Mouse (Mus musculus) liver, embryonic 14.5 days (tissue): ENCODE results near the gene Saa2. TPM values are rescaled to one million over a fixed set of nuclear protein-coding genes. Genes with fewer than 3 reads are reported as not detected.
A peak's percentile ranks its signal among the peaks of the same experiment; 100 is the strongest.

Experiments
- ATAC-seq: fragments of 200-750 bp; cut with Nextera tagmentation; 2 replicates; pipeline ENCODE4 v1.8.0; 2017; ENCODE audit warnings: moderate number of reproducible peaks, mild to moderate bottlenecking, moderate library complexity; ENCODE audit not compliant: insufficient read depth
- DNase-seq, 3 experiments: peaks; one replicate each; pipeline ENCODE4 v3.0.0-alpha.2; 2012 to 2013; ENCODE audit warnings: low read depth in 3 of 3, low spot score in 3 of 3
- H3K27ac ChIP-seq: fragments of 300-500 bp; sonication (generic); 2 replicates; pipeline ENCODE4 v1.5.1; 2014; ENCODE audit warnings: moderate library complexity, mild to moderate bottlenecking, control low read depth, inconsistent platforms
- H3K27me3 ChIP-seq: fragments of 300-500 bp; sonication (generic); 2 replicates; pipeline ENCODE4 v1.6.1; 2014; ENCODE audit warnings: mild to moderate bottlenecking, low read length, moderate library complexity; ENCODE audit not compliant: control insufficient read depth, insufficient read depth
- H3K36me3 ChIP-seq: fragments of 300-500 bp; sonication (generic); replicated peaks from 2 replicates; pipeline ENCODE4 v1.6.1; 2014; ENCODE audit warnings: low read depth; ENCODE audit not compliant: control insufficient read depth, insufficient read depth
- H3K4me1 ChIP-seq, 2 experiments: fragments of 200-500 bp in 1 of 2; fragments of 300-500 bp in 1 of 2; sonication (generic) in 1 of 2; replicated peaks; 2 replicates each; pipeline ENCODE4 v1.6.1; 2012 to 2014; ENCODE audit warnings: antibody characterized with exemption in 1 of 2, inconsistent platforms in 1 of 2, low read length in 1 of 2; ENCODE audit not compliant: control insufficient read depth in 2 of 2, insufficient read depth in 2 of 2
- H3K4me2 ChIP-seq: fragments of 300-500 bp; sonication (generic); 2 replicates; pipeline ENCODE4 v1.6.1; 2014; ENCODE audit warnings: low read depth, mild to moderate bottlenecking, control low read depth, moderate library complexity
- H3K4me3 ChIP-seq, 2 experiments: fragments of 200-500 bp in 1 of 2; fragments of 300-500 bp in 1 of 2; sonication (generic) in 1 of 2; 2 replicates each; pipeline ENCODE4 v1.5.1; 2012 to 2014; ENCODE audit warnings: low read depth in 2 of 2, low read length in 2 of 2, mild to moderate bottlenecking in 2 of 2, control low read depth in 1 of 2, inconsistent platforms in 1 of 2, moderate library complexity in 1 of 2; ENCODE audit not compliant: insufficient read depth in 1 of 2
- H3K9ac ChIP-seq: fragments of 300-500 bp; sonication (generic); replicated peaks from 2 replicates; pipeline ENCODE4 v1.6.1; 2014; ENCODE audit warnings: mild to moderate bottlenecking, control low read depth, moderate library complexity
- H3K9me3 ChIP-seq: fragments of 300-500 bp; sonication (generic); 2 replicates; pipeline ENCODE4 v1.6.1; 2016; ENCODE audit warnings: low read length, mixed read lengths; ENCODE audit not compliant: control insufficient read depth
- CTCF ChIP-seq: IDR thresholded peaks from 2 replicates; pipeline ENCODE4 v1.5.1; 2016; ENCODE audit warnings: antibody characterized with exemption, low read depth, control low read depth
- EP300 ChIP-seq: IDR thresholded peaks from 2 replicates; pipeline ENCODE4 v1.6.1; 2016; ENCODE audit warnings: antibody characterized with exemption, low read depth
- WGBS: fragments of 180-500 bp; shearing (Covaris S2); extraction: QIAGEN DNeasy Blood & Tissue Kit; methylation state at CpG from one replicate; pipeline ENCODE4 v1.1.7; 2014; ENCODE audit not compliant: insufficient replicate concordance; 5-methylcytosine and 5-hydroxymethylcytosine counted together
- polyA plus RNA-seq, 2 experiments: library from polyadenylated mRNA; depleted of rRNA in 1 of 2; stranded (reverse) in 1 of 2; unstranded in 1 of 2; fragments of >200 nt; fragmentation: Nextera tagmentation in 1 of 2; extraction: Ambion mirVana in 1 of 2; gene quantifications; 2 replicates each; pipeline versions ENCODE4 v1.2.1 to v1.2.3; 2012 to 2014

Saa2 gene
- polyA plus RNA-seq (2012; rRNA removed), result not detected in 2 replicates
- polyA plus RNA-seq (2014; fragmentation: Nextera tagmentation; extraction: Ambion mirVana), result not detected in 2 replicates

DNA sequence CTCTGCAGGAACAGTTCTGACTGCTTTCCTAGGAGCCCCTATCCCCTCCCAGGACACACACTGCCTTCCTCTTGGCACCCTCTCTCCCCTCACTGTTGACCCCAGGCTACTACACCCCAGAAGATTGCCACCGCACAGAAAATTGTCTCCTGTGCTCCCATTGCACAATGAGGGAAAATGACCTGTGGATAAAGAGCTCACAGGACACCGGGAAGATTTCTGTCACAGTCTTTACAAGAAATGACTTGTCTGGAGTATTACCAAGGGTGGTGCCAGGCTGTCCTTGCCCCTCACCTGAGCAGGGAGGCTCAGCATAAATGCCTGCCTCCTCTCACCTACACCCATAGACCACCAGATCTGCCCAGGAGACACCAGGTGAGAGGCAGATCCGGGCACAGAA, at the start of gene Saa2:
TSS of gene Saa2 (plus strand) at position 301 of the 400 bp plus-strand sequence.
- TF ChIP-seq EP300 (no peak), CTCF (no peak)
- WGBS, result 66% methylated on average over 3 of the region's 3 CpGs
- Histone ChIP-seq H3K9me3 (no peaks in the 10 kb centered on the region), H3K36me3 (no peaks in the 10 kb centered on the region), H3K9ac (no peak within 1 kb of the TSS), H3K27me3 (no peaks in the 10 kb centered on the region), H3K4me2 (no peak within 1 kb of the TSS), H3K4me3 (no peak within 1 kb of the TSS), H3K4me1 (no peaks in the 10 kb centered on the region), H3K27ac (no peak within 1 kb of the TSS)
- ATAC-seq, result no peak
- DNase-seq, result no peak

DNA sequence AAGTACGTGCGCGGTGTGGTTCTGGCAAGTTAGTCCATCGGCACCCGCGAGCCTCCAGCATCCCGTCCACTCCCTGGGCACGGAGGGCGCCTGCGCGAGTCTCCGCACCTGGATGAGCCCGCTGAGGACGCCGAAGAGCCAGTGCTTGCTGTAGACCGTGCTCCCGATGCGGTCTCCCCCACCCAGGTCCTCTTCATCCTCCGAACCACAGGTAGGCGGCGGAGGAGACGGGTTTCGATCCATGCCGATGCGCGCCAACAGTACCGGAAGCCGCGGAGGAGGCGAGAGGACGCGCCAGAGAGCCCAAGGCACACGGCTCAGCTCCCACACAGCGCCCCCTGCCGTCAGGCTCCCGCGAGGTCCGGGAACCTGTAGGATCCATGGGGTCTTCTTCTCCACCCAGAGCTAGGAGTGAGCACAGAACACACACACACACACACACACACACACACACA, 41.2 kb upstream of the Saa2 start, which contains the start of gene Saal1:
TSS of gene Saal1 (minus strand) at position 291 of the 455 bp plus-strand sequence.
- Histone ChIP-seq H3K36me3 (peaks cover 15% of the 10 kb centered on the region), H3K27ac (no peak within 1 kb of the TSS), H3K4me2 (peak within 1 kb of the TSS; percentile 75), H3K27me3 (no peaks in the 10 kb centered on the region), H3K9me3 (no peaks in the 10 kb centered on the region), H3K9ac (peak within 1 kb of the TSS; percentile 81), H3K4me1 (peaks cover 6 to 7% of the 10 kb centered on the region in 2 experiments), H3K4me3 (peak within 1 kb of the TSS; percentile 71 to 79)
- ATAC-seq, result peak; percentile 92
- peak; percentile 99 for TF ChIP-seq CTCF
- TF ChIP-seq EP300, result no peak
- DNase-seq, result peak; percentile 73 to 78 (median 75)
- WGBS, result under 1% methylated on average over 38 of the region's 38 CpGs

GRCm38 (mm10) chr7:46712250-46712649, 39.3 kb upstream of the Saa2 start:
- no peak for TF ChIP-seq CTCF
- no peak for TF ChIP-seq EP300
- Histone ChIP-seq H3K4me1 (peaks cover 6 to 7% of the 10 kb centered on the region in 2 experiments), H3K4me2 (no peak overlapping the region), H3K9me3 (no peaks in the 10 kb centered on the region), H3K4me3 (no peak overlapping the region), H3K27ac (no peak overlapping the region), H3K36me3 (peaks cover 2% of the 10 kb centered on the region; the same call in 1 of the 2 replicates), H3K9ac (no peak overlapping the region), H3K27me3 (no peaks in the 10 kb centered on the region)
- no peak for ATAC-seq
- no peak for DNase-seq
- WGBS, result 19% methylated on average over 6 of the region's 6 CpGs

DNA sequence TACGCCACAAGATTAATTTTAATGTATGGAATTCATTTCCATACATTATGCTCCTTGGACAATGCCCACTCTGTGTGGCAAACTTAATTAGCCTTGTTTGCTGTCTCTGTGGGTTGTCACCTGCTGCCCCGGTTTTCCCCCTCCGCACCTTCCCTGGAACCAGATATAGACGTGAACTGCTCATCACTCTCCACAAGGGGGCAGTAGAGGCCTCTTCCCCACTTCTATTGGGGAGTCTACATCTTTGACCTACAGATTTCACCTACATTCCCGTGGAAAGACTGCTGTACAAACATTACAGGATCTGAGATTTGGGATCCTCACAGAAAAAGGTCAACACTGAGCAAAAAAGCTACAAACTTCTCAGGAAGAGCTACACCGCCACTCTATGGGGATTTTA, 37.1 kb upstream of the Saa2 start:
- Histone ChIP-seq H3K27me3 (no peaks in the 10 kb centered on the region), H3K4me2 (no peak overlapping the region), H3K4me3 (no peak overlapping the region), H3K4me1 (peaks cover 3 to 9% of the 10 kb centered on the region in 2 experiments), H3K9ac (no peak overlapping the region), H3K9me3 (no peaks in the 10 kb centered on the region), H3K36me3 (no peaks in the 10 kb centered on the region), H3K27ac (no peak overlapping the region)
- 24% methylated on average over 6 of the region's 6 CpGs for WGBS
- ATAC-seq (no peak), DNase-seq (peak; percentile 45 to 54 (median 47))
- peak; percentile 91 for TF ChIP-seq CTCF
- no peak for TF ChIP-seq EP300

- Histone ChIP-seq H3K27ac (no peak within 1 kb of the TSS), H3K4me2 (no peak within 1 kb of the TSS), H3K9me3 (no peaks in the 10 kb centered on the region), H3K9ac (no peak within 1 kb of the TSS), H3K27me3 (no peaks in the 10 kb centered on the region), H3K36me3 (no peaks in the 10 kb centered on the region), H3K4me3 (no peak within 1 kb of the TSS), H3K4me1 (peaks cover 0 to 9% of the 10 kb centered on the region in 2 experiments; a peak in 2 of 4 replicates)
- no peak for ATAC-seq
- DNase-seq, result no peak
- no peak for TF ChIP-seq CTCF
- no peak for TF ChIP-seq EP300
- 64% methylated on average over 5 of the region's 5 CpGs for WGBS
These were observed 36.0 kb upstream of the Saa2 start, which contains the start of gene Saa3 for GRCm38 (mm10) chr7:46715600-46715999. Gene Saa3, minus strand, starts transcription at chr7:46715700.
